Mouse (Mus musculus) liver, embryonic 11.5 days (tissue): Measurements from ENCODE around the gene Zscan4-ps2. TPM values are rescaled to one million over a fixed set of nuclear protein-coding genes. Genes with fewer than 3 reads are reported as not detected.
"Not testable (repeated sequence)": the region's sequence is repeated elsewhere in the genome, so short reads cannot be mapped to it uniquely, and the experiment has no call there.

Experiments
- ATAC-seq: fragments of 200-750 bp; cut with Nextera tagmentation; replicated peaks from 2 replicates; pipeline ENCODE4 v1.8.0; 2017; ENCODE audit warnings: moderate number of reproducible peaks, mild to moderate bottlenecking, moderate TSS enrichment, moderate library complexity; ENCODE audit not compliant: low FRiP score
- DNase-seq: peaks from one replicate; pipeline ENCODE4 v3.0.0-alpha.2; 2017; ENCODE audit warnings: low spot score
- H3K27ac ChIP-seq: fragments of 300-500 bp; sonication (generic); 2 replicates; pipeline ENCODE4 v1.5.1; 2014; ENCODE audit warnings: mild to moderate bottlenecking, low read depth, low read length, control low read depth
- H3K27me3 ChIP-seq: fragments of 300-500 bp; sonication (generic); replicated peaks from 2 replicates; pipeline ENCODE4 v1.6.1; 2014; ENCODE audit warnings: low read length, mixed read lengths; ENCODE audit not compliant: control insufficient read depth, insufficient read depth
- H3K36me3 ChIP-seq: fragments of 300-500 bp; sonication (generic); 2 replicates; pipeline ENCODE4 v1.6.1; 2014; ENCODE audit warnings: mild to moderate bottlenecking, low read length, moderate library complexity, mixed read lengths; ENCODE audit not compliant: control insufficient read depth, insufficient read depth
- H3K4me1 ChIP-seq: fragments of 300-500 bp; sonication (generic); replicated peaks from 2 replicates; pipeline ENCODE4 v1.6.1; 2014; ENCODE audit warnings: low read length, mixed read lengths; ENCODE audit not compliant: control insufficient read depth, insufficient read depth
- H3K4me2 ChIP-seq: fragments of 300-500 bp; sonication (generic); 2 replicates; pipeline ENCODE4 v1.6.1; 2014; ENCODE audit warnings: mild to moderate bottlenecking, control low read depth, moderate library complexity
- H3K4me3 ChIP-seq: fragments of 300-500 bp; sonication (generic); 2 replicates; pipeline ENCODE4 v1.5.1; 2014; ENCODE audit warnings: low read depth, low read length, control low read depth
- H3K9ac ChIP-seq: fragments of 300-500 bp; sonication (generic); 2 replicates; pipeline ENCODE4 v1.6.1; 2014; ENCODE audit warnings: low read depth, low read length, control low read depth
- H3K9me3 ChIP-seq: fragments of 300-500 bp; sonication (generic); 2 replicates; pipeline ENCODE4 v1.6.1; 2016; ENCODE audit warnings: low read length, inconsistent platforms, mixed read lengths; ENCODE audit not compliant: control insufficient read depth
- WGBS: fragments of 180-500 bp; shearing (Covaris S2); extraction: QIAGEN DNeasy Blood & Tissue Kit; methylation state at CpG from one replicate; pipeline ENCODE4 v1.1.7; 2014; 5-methylcytosine and 5-hydroxymethylcytosine counted together
- polyA plus RNA-seq: library from polyadenylated mRNA; unstranded; fragments of >200 nt; fragmentation: Nextera tagmentation; extraction: Ambion mirVana; gene quantifications from 2 replicates; pipeline ENCODE4 v1.2.1, GENCODE M21; 2014

The Zscan4-ps2 gene
- polyA plus RNA-seq, result not detected in 2 replicates

DNA sequence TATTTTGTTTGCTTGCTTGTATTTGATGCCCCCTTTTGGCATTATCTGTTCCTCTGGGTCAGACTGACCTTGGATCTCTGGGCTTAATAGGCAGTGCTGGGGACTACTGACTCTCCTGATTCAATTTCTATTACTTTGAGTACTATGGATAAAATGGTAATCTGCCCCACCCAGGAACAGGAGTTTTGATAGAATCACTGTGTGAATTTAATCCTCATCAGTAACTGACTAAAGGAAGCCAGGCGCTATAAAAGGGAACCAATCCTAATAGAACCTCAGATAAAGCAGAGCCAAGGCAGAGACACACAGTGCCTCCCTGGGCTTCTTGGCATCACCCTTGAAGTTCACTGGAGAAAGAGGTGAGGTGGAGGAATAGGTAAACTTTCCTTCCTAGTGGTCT lies at the start of gene Zscan4-ps2:
Gene Zscan4-ps2 (plus strand): TSS at position 301 of the 400 bp plus-strand sequence.
- ATAC-seq, H3K4me2 ChIP-seq, DNase-seq, H3K4me1 ChIP-seq, H3K9me3 ChIP-seq, H3K27ac ChIP-seq, H3K4me3 ChIP-seq, H3K27me3 ChIP-seq, H3K36me3 ChIP-seq, H3K9ac ChIP-seq: not testable (repeated sequence)
- 74% methylated on average over 1 of the region's 1 CpGs for whole genome bisulfite sequencing

Other genes starting within 250 kb of the Zscan4-ps2 start
- gene Zscan4e, start 203.6 kb upstream of the Zscan4-ps2 start, polyA plus RNA-seq, result not detected in 2 replicates
- gene Zscan4f, start 116.4 kb upstream of the Zscan4-ps2 start, polyA plus RNA-seq, result not detected in 2 replicates
- not detected in 2 replicates for gene Zscan4-ps3, start 95.0 kb downstream of the Zscan4-ps2 start, polyA plus RNA-seq
- not detected in 2 replicates for gene Vmn1r72, start 165.8 kb downstream of the Zscan4-ps2 start, polyA plus RNA-seq
- not detected in 2 replicates for gene Vmn1r73, start 216.0 kb downstream of the Zscan4-ps2 start, polyA plus RNA-seq